Mouse (Mus musculus) ES-E14 (cell line): ENCODE data around the gene Trpm4.

Experiments
- CHD2 ChIP-seq: IDR thresholded peaks from 2 replicates; pipeline ENCODE4 v1.6.1; 2014; ENCODE audit warnings: mild to moderate bottlenecking, low read depth, low read length, inconsistent platforms
- HCFC1 ChIP-seq: IDR thresholded peaks from 2 replicates; pipeline ENCODE4 v1.6.1; 2012; ENCODE audit warnings: low read length, inconsistent platforms, borderline replicate concordance; ENCODE audit not compliant: insufficient read depth
- MAFK ChIP-seq: IDR thresholded peaks from 2 replicates; pipeline ENCODE4 v1.6.1; 2014; ENCODE audit warnings: mild to moderate bottlenecking, low read depth, low read length, inconsistent platforms; ENCODE audit not compliant: insufficient read depth
- ZC3H11A ChIP-seq: IDR thresholded peaks from 2 replicates; pipeline ENCODE4 v1.6.1; 2012; ENCODE audit warnings: low read depth, mild to moderate bottlenecking, inconsistent platforms, low read length, borderline replicate concordance
- ZNF384 ChIP-seq: IDR thresholded peaks from 2 replicates; pipeline ENCODE4 v1.6.1; 2012; ENCODE audit warnings: low read depth, low read length, inconsistent platforms

- TF ChIP-seq HCFC1 (no peak), CHD2 (no peak; the same call in 1 of the 2 replicates), MAFK (no peak), ZC3H11A (no peak), ZNF384 (no peak)
Measured at GRCm38 (mm10) chr7:45369836-45370474, 36.4 kb upstream of the Trpm4 start.
